Mouse (Mus musculus): ENCODE data around the gene Dvl2.
"Not testable (repeated sequence)": the region's sequence is repeated elsewhere in the genome, so short reads cannot be mapped to it uniquely, and the experiment has no call there.

Gene Dvl2

GRCm38 (mm10) chr11:70010033-70010432 lies 9.6 kb downstream of the Dvl2 start:
- DNase-seq (ENCODE audit: low spot score): no peak

DNA sequence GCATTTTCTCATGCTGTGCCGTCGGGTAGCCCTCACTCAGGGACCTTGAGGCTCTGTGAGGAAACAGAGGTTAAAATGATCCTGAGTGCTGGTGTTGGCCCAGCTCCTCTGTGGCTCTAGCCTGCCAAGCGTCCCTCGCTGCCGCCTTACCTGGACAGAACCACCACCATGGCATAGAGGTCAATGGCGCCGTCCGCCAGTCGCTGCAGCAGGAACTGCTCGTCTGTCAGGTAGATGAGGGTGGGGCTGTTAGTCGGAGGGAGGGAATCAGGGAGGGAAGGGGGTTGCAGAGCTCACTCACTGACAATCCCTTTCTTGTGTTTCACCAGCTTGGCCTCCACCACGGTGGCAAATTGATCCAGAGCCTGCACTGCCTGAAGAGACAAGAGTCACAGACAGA lies 10.2 kb downstream of the Dvl2 start:
- no peak for DNase-seq (ENCODE audit: low spot score)

DNA sequence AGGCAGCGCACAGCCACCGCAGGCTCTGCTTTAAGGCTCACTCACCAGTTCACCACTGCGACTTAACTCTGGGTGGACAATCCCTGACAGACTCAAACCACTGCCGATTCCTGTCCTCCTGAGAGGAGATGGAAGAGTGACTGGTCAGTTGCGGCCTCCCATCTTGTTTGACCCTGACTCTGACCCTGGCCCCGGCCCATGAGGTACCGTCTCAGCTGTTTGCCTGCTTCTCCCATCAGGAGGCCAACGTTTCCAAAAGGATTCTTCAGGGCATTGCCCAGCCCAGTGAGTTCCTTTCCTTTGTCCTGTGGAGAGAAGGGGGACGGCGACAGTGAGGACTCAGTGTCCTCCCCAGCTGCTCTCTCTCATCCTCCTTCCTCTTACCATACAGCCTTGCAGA lies 10.6 kb downstream of the Dvl2 start:
- DNase-seq (ENCODE audit: low spot score): no peak

- DNase-seq (ENCODE audit: low spot score): no peak
These were observed 12.5 kb downstream of the Dvl2 start for GRCm38 (mm10) chr11:70012931-70013330.

GRCm38 (mm10) chr11:70013408-70013807 lies 13.0 kb downstream of the Dvl2 start:
- DNase-seq (ENCODE audit: low spot score): no peak

- DNase-seq (ENCODE audit: low spot score): no peak
These were observed 13.7 kb downstream of the Dvl2 start for GRCm38 (mm10) chr11:70014051-70014450.

DNA sequence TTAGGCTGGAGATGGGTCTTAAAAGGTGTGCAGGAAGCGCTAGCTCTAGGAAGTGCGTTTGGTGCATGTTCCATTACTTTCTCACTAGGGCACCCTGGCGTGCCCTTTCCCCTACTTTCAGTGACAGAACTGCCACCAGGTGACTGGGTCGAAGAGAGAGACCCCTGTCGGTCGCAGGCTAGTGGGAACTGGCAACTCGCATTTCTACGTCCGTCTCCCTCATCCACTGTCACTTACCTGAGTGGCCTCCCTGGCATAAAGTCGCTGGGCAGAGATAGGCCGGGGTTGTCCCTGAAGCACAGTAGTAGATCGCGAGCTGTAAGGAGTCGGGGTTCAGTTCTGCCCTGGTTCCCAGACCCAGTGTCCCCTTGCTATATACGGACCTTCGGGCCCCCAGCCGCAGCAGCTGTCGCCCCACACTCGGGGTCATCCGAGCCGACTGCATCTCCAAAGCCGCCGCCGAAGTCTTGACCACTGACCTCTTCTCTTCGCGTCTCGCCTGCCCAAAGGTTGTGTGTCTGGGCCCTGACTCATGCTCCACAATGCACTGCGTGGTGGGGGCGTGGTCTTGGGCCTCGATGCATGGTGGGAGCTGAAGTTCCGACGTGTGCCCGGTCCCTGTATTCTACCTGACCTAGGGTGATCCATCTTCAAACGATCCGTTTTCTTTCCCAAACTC lies 14.6 kb downstream of the Dvl2 start, which contains the start of gene Acadvl:
TSS of gene Acadvl (minus strand) at position 532 of the 679 bp plus-strand sequence.
- DNase-seq (ENCODE audit: low spot score): peak; percentile 91

GRCm38 (mm10) chr11:70015677-70016076 lies 15.3 kb downstream of the Dvl2 start:
- no peak for DNase-seq (ENCODE audit: low spot score)

DNA sequence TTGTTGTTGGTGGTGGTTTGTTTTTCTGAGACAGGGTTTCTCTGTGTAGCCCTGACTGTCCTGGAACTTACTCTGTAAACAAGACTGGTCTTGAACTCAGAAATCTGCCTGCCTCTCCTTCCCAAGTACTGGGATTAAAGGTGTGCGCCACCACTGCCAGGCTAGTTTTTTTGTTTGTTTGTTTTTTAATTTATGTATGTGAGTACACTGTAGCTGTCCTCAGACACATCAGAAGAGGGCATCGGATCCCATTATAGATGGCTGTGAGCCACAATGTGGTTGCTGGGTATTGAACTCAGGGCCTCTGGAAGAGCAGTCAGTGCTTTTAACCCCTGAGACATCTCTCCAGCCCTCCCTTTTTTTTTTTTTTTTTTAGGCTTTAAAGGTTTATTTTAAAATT lies 15.8 kb downstream of the Dvl2 start:
- DNase-seq (ENCODE audit: low spot score): not testable (repeated sequence)

GRCm38 (mm10) chr11:70016669-70017068 lies 16.3 kb downstream of the Dvl2 start, which contains the start of gene Dlg4:
TSS of gene Dlg4 (plus strand) at chr11:70016942.
- DNase-seq (ENCODE audit: low spot score): no peak

DNA sequence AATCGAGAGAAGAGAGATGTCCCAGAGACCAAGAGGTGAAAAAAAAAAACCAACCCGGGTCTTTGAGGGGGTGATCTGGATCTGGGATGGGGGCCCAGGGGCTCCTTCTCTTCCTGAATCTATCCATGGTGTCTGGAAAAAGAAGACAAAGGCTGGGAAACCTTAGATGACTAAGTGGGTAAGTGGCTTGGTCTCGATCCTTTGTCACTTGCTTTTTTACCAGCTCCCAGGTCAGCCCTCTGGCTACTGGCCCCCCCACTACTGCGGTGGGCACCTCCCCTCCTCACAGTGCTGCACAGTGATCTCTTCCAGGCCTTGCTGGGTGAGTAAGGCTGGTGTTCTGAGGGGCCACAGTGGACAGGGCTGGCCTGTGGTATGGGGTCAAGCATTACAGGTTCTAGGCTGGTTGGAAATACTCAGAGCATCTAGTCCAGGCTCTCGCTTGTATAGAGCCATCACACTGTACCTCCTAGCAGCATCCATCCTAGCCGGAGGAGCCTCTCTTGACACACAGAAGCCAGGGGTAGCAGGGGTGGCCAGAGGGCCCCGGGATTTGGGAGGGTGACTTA lies 16.9 kb downstream of the Dvl2 start:
- DNase-seq (ENCODE audit: low spot score): no peak

DNA sequence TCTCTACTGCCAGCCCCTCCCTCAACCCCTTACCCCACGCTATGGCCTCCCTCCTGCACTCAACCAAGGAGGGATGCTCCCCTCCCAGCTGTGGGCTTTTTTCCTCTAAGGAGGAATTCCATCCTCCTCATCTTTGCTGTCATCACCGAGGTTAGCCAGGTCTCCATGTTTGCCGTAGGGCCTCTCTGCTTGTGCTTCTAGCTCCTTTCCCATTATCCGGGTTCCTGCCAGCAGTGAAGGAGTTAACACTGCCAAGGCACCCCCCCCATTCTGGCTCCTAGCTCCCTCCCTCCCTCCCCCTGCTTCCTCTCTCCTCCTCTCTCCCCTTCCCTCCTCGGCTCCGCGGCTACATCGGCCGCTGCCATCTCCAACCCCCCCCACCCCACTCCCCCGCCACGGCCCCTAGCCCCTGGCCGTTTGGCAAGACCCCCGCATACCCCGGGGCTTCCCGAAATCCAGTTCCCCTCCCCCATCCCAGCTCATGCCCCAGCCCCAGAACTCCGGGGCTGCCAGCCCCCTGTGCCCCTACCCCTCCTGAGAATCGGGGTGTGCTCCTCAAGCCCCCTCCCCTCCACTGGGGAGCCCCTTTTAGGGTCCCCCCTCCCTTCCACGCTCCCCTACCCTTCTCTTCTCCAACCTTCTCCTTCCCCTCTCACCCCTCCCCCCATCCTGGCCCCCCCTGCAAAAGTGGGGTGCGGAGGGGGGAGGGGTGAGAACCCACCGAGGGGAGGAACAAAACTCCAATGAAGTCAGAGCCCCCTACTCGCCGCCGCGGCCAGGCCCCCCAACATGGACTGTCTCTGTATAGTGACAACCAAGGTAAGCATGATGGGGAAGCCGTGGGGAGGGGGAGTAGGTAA lies 18.0 kb downstream of the Dvl2 start:
- DNase-seq (ENCODE audit: low spot score): peak; percentile 48

DNA sequence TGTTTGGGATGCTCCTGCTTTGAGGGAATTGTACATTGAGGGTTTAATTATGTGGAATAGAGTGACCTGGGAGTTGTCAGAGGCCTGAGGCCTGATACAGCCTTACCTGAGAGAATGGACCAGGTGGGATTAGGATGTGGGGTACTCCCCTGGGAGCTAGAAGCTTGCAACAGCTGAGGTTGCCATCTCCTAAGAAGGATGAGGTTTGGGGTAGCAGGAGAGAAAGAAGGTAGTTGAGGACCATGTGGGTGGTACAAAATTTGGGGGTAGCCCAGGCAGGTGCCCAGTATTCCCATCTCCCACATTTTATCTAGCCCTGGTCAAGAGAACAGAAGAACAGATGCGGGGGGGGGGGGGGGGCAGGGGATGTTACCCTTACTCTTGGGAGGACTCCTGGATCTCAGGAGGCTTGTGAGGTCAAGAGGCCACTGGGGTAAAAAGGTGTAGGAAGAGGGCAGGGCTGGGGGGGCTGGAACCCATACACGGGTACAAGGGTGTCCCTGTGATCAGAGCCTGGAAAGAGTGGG lies 19.2 kb downstream of the Dvl2 start:
- DNase-seq (ENCODE audit: low spot score): no peak

GRCm38 (mm10) chr11:70020022-70020631 lies 19.7 kb downstream of the Dvl2 start:
- DNase-seq (ENCODE audit: low spot score): no peak

DNA sequence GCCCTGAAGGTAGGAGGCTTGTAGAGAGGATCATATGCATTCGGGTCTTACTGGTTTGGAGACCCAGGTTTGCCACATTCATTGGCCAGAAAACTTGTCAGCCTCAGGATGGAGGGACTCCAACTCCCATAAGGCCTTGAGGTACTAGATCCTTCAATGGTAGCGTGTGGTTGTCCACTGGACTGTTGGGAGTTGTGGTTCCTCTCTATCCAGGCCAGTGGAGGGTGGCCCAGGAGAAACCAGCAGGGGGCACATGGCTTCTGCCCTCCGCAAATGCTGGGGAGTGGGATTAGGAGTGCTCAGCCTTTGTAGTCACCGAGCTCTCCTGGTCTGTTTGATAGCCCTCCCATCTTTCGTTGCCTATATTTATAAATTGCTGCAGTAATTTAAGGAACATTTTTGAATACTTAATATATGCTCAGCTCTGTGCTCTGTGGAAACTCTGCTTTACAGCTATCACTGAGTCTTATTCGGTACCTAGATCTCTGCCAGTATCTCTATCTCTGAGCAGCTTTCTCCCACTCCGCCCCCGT lies 20.4 kb downstream of the Dvl2 start:
- peak; percentile 71 for DNase-seq (ENCODE audit: low spot score)

DNA sequence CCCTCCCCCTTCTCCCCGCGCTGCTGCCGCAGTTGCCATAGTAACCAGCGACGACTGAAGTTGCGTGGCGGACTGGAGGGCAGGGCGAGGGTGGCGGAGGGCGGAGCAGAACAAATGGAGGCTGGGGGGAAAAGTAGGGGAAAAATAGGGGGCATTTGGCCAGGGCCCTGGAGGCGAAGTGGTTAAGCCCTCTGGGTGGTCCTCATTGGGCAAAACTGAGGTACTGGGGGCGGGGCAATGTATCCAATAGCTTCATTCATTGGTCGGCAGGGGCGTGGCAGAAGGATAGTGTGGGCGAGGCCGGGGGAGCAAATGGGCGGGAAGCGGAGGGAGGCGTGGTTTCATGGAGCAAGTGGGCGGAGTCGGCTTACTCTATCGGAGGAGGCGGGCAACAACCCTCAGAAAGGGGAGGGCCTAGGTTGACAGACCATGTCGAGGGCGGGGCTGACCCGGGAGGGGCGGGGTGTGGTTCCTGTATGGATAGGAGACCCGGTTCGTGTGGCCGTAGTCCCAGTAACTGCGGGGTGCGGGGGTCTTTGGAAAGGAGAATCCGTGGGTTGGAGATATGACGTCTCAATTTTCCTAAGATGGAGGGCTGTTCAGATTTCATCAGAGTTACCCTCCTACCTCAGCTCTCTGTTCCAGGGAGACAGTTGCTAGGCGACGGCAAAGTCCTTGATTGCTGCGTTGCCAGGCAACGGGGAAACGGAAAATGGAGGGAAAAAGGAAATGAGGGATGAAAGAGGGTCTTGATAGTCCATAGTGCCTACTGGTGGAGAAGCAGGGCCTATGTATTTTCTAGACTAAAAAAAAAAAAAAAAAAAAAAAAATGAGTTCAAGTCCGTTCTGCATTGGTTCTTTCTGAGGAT lies 21.1 kb downstream of the Dvl2 start:
- DNase-seq (ENCODE audit: low spot score): peak; percentile 98

DNA sequence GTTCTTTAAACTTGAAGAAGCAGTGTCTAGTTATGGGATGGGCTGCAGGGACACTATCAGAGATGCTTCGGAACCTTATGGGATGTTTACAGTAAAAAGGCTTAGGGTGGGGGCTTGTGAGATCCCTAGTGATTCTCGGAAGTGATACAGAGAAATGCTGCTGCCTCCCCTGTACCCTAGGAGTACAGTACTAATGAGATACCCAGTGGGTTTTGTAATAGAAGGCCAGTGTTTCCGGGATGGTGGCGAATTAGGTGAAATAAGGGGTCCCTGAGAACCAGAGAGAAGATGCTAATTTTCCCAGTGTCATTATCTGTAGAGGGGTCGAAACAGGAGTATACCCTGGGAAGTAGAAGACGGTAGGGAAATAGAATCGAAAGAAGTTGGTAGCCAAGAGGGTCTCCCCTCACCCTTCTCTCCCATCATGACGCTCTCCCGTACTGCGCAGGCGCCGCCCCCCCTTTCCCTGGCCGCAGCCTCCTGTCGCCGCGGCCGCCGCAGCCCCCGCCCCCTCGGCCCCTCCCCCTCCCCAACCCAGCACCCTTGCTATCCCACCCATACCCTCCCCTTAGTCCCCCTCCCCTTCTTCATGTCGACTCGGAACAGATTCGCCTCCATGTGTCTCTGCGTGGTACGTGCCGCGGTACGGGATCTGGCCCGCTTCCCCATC lies 23.2 kb downstream of the Dvl2 start:
- no peak for DNase-seq (ENCODE audit: low spot score)

- DNase-seq (ENCODE audit: low spot score): no peak
These were observed 23.7 kb downstream of the Dvl2 start for GRCm38 (mm10) chr11:70024151-70024514.

- DNase-seq (ENCODE audit: low spot score): peak; percentile 61
These were observed 26.3 kb downstream of the Dvl2 start for GRCm38 (mm10) chr11:70026689-70027088.

DNA sequence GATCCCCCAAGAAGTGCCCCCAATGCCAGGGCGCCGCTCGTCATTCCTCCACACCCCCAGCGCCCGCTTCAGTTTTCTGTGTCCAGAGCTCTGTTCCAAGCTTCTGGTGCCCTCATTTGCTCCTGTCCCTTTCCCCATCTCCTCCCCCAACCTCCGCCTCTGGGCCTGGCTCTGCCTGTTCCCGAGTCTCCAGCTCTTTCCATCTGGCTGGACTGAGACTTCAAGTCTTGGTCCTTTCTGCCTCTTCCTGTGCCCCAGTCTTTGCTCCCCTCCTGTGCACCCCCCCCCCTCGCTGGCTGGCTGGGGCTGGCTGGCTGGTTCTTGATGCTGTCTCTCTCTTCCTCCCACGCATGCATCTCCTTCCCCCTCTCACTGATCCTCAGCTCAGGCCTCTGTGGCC lies 27.0 kb downstream of the Dvl2 start:
- DNase-seq (ENCODE audit: low spot score): no peak
